Mouse (Mus musculus) kidney, adult 2 months (tissue): Measurements from ENCODE around the gene Gm49355.

Experiments
- CTCF ChIP-seq: fragments of 200-500 bp; conservative IDR thresholded peaks from 2 replicates; pipeline ENCODE4 v1.5.1; 2011; ENCODE audit warnings: low read depth, mild to moderate bottlenecking, control low read depth, low read length, moderate library complexity, mixed read lengths; ENCODE audit not compliant: insufficient read depth, insufficient read length
- POLR2A ChIP-seq: fragments of 200-500 bp; IDR thresholded peaks from one replicate; pipeline ENCODE4 v1.6.1; 2011; ENCODE audit warnings: low read depth, low read length, control low read depth

DNA sequence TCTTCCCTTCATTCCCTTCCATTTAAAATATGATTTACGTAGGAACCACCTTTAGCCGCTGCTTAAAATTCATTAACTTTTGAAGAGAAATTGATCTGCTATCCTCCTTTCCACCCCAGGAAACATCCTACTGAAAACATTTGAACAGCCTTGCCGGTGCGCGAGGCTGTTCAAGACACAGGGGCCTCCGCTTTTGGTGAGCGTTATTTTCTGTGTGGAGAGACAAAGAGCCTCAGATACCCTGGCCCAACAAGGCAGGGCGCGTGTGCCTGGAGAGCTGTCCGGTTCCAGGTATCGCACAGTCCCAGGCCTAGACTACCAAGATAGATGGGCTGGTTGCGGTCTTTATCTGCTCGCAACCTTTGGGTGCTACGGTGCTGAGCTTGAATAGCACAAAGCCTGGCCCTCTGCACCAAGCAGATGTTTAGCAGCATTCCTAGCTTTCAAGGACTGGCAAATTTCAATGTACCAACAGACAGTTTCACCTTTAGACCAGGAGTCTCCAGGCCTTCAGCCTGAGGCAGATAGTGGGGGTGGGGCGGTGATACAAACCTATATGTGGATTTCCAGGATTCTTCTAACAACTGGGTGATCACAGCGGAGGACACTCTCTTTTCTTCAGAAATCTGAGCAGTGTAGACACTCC is 66.6 kb downstream of the Gm49355 start:
- no peak for TF ChIP-seq POLR2A
- TF ChIP-seq CTCF = no peak
